Mouse (Mus musculus) testis, adult 2 months (tissue): ENCODE measurements around the gene Cdc42ep4. TPM values are rescaled to one million over a fixed set of nuclear protein-coding genes. Genes with fewer than 3 reads are reported as not detected.

Experiments
- H3K27ac ChIP-seq: fragments of 200-500 bp; 2 replicates; pipeline ENCODE4 v1.5.1; 2012; ENCODE audit warnings: low read depth, low read length; ENCODE audit not compliant: control insufficient read depth, insufficient read depth
- H3K27me3 ChIP-seq: fragments of 200-500 bp; 2 replicates; pipeline ENCODE4 v1.6.1; 2012; ENCODE audit warnings: mild to moderate bottlenecking, low read length, moderate library complexity; ENCODE audit not compliant: control insufficient read depth, insufficient read depth
- H3K36me3 ChIP-seq: fragments of 200-500 bp; 2 replicates; pipeline ENCODE4 v1.6.1; 2012; ENCODE audit warnings: mild to moderate bottlenecking, low read length; ENCODE audit not compliant: control insufficient read depth, insufficient read depth
- H3K4me1 ChIP-seq: fragments of 200-500 bp; 2 replicates; pipeline ENCODE4 v1.6.1; 2012; ENCODE audit warnings: low read length; ENCODE audit not compliant: control insufficient read depth, insufficient read depth
- H3K4me3 ChIP-seq: fragments of 200-500 bp; 2 replicates; pipeline ENCODE4 v1.5.1; 2012; ENCODE audit warnings: low read depth, mild to moderate bottlenecking, low read length, moderate library complexity, mixed read lengths; ENCODE audit not compliant: control insufficient read depth
- CTCF ChIP-seq: fragments of 200-500 bp; IDR thresholded peaks from 2 replicates; pipeline ENCODE4 v1.5.1; 2012; ENCODE audit warnings: low read depth, mild to moderate bottlenecking, inconsistent platforms, low read length, moderate library complexity; ENCODE audit not compliant: control insufficient read depth, insufficient read depth, insufficient replicate concordance
- POLR2A ChIP-seq: fragments of 200-500 bp; IDR thresholded peaks from 2 replicates; pipeline ENCODE4 v1.6.1; 2012; ENCODE audit warnings: low read depth, mild to moderate bottlenecking, inconsistent platforms, low read length, moderate library complexity; ENCODE audit not compliant: control insufficient read depth
- polyA plus RNA-seq: library from polyadenylated mRNA; depleted of rRNA; stranded (reverse); fragments of >200 nt; gene quantifications from 2 replicates; pipeline ENCODE4 v1.2.3, GENCODE M21; 2012

Gene Cdc42ep4
- polyA plus RNA-seq, 1 experiment = 27.4 TPM

- H3K27ac ChIP-seq = no peak overlapping the region
- TF ChIP-seq CTCF = no peak
- peak overlapping the region; percentile 85 for H3K4me3 ChIP-seq
Measured at GRCm38 (mm10) chr11:113687031-113687430, 64.7 kb downstream of the Cdc42ep4 start.

GRCm38 (mm10) chr11:113684707-113685426 is 66.8 kb downstream of the Cdc42ep4 start:
- no peaks in the 10 kb centered on the region for H3K27me3 ChIP-seq
- peak overlapping the region; percentile 93 for H3K4me3 ChIP-seq
- peaks cover 6% of the 10 kb centered on the region for H3K4me1 ChIP-seq
- peak overlapping the region; percentile 90 for H3K27ac ChIP-seq
- TF ChIP-seq CTCF (no peak), POLR2A (no peak)
- H3K36me3 ChIP-seq = no peaks in the 10 kb centered on the region

More at GRCm38 (mm10) chr11:113687031-113687430, 64.7 kb downstream of the Cdc42ep4 start:
- H3K4me1 ChIP-seq = peaks cover 11% of the 10 kb centered on the region
- H3K36me3 ChIP-seq = no peaks in the 10 kb centered on the region
- no peaks in the 10 kb centered on the region for H3K27me3 ChIP-seq

- TF ChIP-seq CTCF = no peak
- TF ChIP-seq POLR2A = peak; percentile 80
- Histone ChIP-seq H3K4me1 (peaks cover 6% of the 10 kb centered on the region), H3K4me3 (peak within 1 kb of the TSS; percentile 93), H3K27me3 (no peaks in the 10 kb centered on the region), H3K36me3 (no peaks in the 10 kb centered on the region), H3K27ac (peak within 1 kb of the TSS; percentile 90)
Measured at GRCm38 (mm10) chr11:113683957-113684706, 67.5 kb downstream of the Cdc42ep4 start, which contains the start of the genes Fam104a and D11Wsu47e. Gene Fam104a, minus strand, starts transcription at chr11:113684155. Gene D11Wsu47e, plus strand, starts transcription at chr11:113684412.

GRCm38 (mm10) chr11:113683627-113683956 is 68.1 kb downstream of the Cdc42ep4 start:
- Histone ChIP-seq H3K36me3 (no peaks in the 10 kb centered on the region), H3K4me1 (peaks cover 6% of the 10 kb centered on the region), H3K4me3 (peak overlapping the region; percentile 93), H3K27ac (peak overlapping the region; percentile 90), H3K27me3 (no peaks in the 10 kb centered on the region)
- TF ChIP-seq POLR2A = no peak
- TF ChIP-seq CTCF = no peak

GRCm38 (mm10) chr11:113682897-113683626 is 68.6 kb downstream of the Cdc42ep4 start:
- TF ChIP-seq POLR2A = no peak
- no peak for TF ChIP-seq CTCF
- peak overlapping the region; percentile 93 for H3K4me3 ChIP-seq
- H3K27ac ChIP-seq = peak overlapping the region; percentile 90
- 0 out of 2 replicates have a peak, but pooled peaks cover 3% of the 10 kb centered on the region for H3K36me3 ChIP-seq
- no peaks in the 10 kb centered on the region for H3K27me3 ChIP-seq
- H3K4me1 ChIP-seq = peaks cover 8% of the 10 kb centered on the region

GRCm38 (mm10) chr11:113681979-113682378 is 69.7 kb downstream of the Cdc42ep4 start:
- no peak for TF ChIP-seq CTCF
- no peak for TF ChIP-seq POLR2A
- peaks cover 3% of the 10 kb centered on the region; the same call in 1 of the 2 replicates for H3K36me3 ChIP-seq
- no peaks in the 10 kb centered on the region for H3K27me3 ChIP-seq
- H3K4me3 ChIP-seq = peak overlapping the region; percentile 53; the same call in 1 of the 2 replicates
- H3K4me1 ChIP-seq = peaks cover 8% of the 10 kb centered on the region
- H3K27ac ChIP-seq = no peak overlapping the region

GRCm38 (mm10) chr11:113680954-113681353 is 70.7 kb downstream of the Cdc42ep4 start:
- Histone ChIP-seq H3K4me1 (peaks cover 8% of the 10 kb centered on the region), H3K27me3 (no peaks in the 10 kb centered on the region), H3K4me3 (peak overlapping the region; percentile 5), H3K36me3 (peaks cover 4% of the 10 kb centered on the region), H3K27ac (no peak overlapping the region)
- no peak for TF ChIP-seq CTCF
- TF ChIP-seq POLR2A = no peak
